Mouse (Mus musculus) liver, embryonic 16.5 days (tissue): ENCODE measurements around the gene Abce1. TPM values are rescaled to one million over a fixed set of nuclear protein-coding genes. Genes with fewer than 3 reads are reported as not detected.
"Not testable (repeated sequence)": the region's sequence is repeated elsewhere in the genome, so short reads cannot be mapped to it uniquely, and the experiment has no call there.

Experiments used
- ATAC-seq: fragments of 200-750 bp; cut with Nextera tagmentation; 2 replicates; pipeline ENCODE4 v1.8.0; 2017; ENCODE audit warnings: low read depth, mild to moderate bottlenecking, moderate number of reproducible peaks, moderate library complexity
- H3K27ac ChIP-seq: fragments of 300-500 bp; sonication (generic); 2 replicates; pipeline ENCODE4 v1.5.1; 2014; ENCODE audit warnings: mild to moderate bottlenecking, low read length
- H3K27me3 ChIP-seq: fragments of 300-500 bp; sonication (generic); 2 replicates; pipeline ENCODE4 v1.6.1; 2014; ENCODE audit warnings: low read depth, low read length, mixed read lengths; ENCODE audit not compliant: control insufficient read depth, insufficient read depth
- H3K36me3 ChIP-seq: fragments of 300-500 bp; sonication (generic); 2 replicates; pipeline ENCODE4 v1.6.1; 2014; ENCODE audit warnings: mild to moderate bottlenecking; ENCODE audit not compliant: control insufficient read depth, insufficient read depth
- H3K4me1 ChIP-seq: fragments of 300-500 bp; sonication (generic); 2 replicates; pipeline ENCODE4 v1.6.1; 2014; ENCODE audit warnings: low read depth, low read length, mixed read lengths; ENCODE audit not compliant: control insufficient read depth
- H3K4me2 ChIP-seq: fragments of 300-500 bp; sonication (generic); 2 replicates; pipeline ENCODE4 v1.6.1; 2014; ENCODE audit warnings: low read depth, low read length, mixed read lengths
- H3K4me3 ChIP-seq: fragments of 300-500 bp; sonication (generic); 2 replicates; pipeline ENCODE4 v1.5.1; 2014; ENCODE audit warnings: low read depth, mild to moderate bottlenecking, low read length
- H3K9ac ChIP-seq: fragments of 300-500 bp; sonication (generic); 2 replicates; pipeline ENCODE4 v1.6.1; 2014; ENCODE audit warnings: low read depth, low read length
- H3K9me3 ChIP-seq: fragments of 300-500 bp; sonication (generic); replicated peaks from 2 replicates; pipeline ENCODE4 v1.6.1; 2016; ENCODE audit warnings: low read length; ENCODE audit not compliant: control insufficient read depth
- whole genome bisulfite sequencing: fragments of 180-500 bp; shearing (Covaris S2); extraction: QIAGEN DNeasy Blood & Tissue Kit; methylation state at CpG from one replicate; pipeline ENCODE4 v1.1.7; 2014; ENCODE audit not compliant: insufficient replicate concordance; 5-methylcytosine and 5-hydroxymethylcytosine counted together
- polyA plus RNA-seq: library from polyadenylated mRNA; unstranded; fragments of >200 nt; fragmentation: Nextera tagmentation; extraction: Ambion mirVana; gene quantifications from 2 replicates; pipeline ENCODE4 v1.2.1, GENCODE M21; 2015

Gene Abce1
- polyA plus RNA-seq, 1 experiment from 2014 or later: 47.9 TPM

- H3K9ac ChIP-seq: no peak overlapping the region
- H3K4me2 ChIP-seq: peak overlapping the region; percentile 69
- H3K36me3 ChIP-seq: peaks cover 2% of the 10 kb centered on the region; the same call in 1 of the 2 replicates
- H3K27ac ChIP-seq: no peak overlapping the region
- H3K9me3 ChIP-seq: no peaks in the 10 kb centered on the region
- H3K4me3 ChIP-seq: no peak overlapping the region
- H3K27me3 ChIP-seq: no peaks in the 10 kb centered on the region
- H3K4me1 ChIP-seq: peaks cover 5% of the 10 kb centered on the region
- no peak for ATAC-seq
- 44% methylated on average over 6 of the region's 6 CpGs for WGBS
Observed at GRCm38 (mm10) chr8:79712676-79713075, 1.1 kb upstream of the Abce1 start.

GRCm38 (mm10) chr8:79706687-79707086 is 4.9 kb downstream of the Abce1 start:
- WGBS: 80% methylated on average over 3 of the region's 3 CpGs
- H3K36me3 ChIP-seq: peaks cover 35% of the 10 kb centered on the region

GRCm38 (mm10) chr8:79692531-79692930 is 19.0 kb downstream of the Abce1 start:
- H3K27ac ChIP-seq: no peak overlapping the region
- no peak for ATAC-seq
- H3K9me3 ChIP-seq: no peaks in the 10 kb centered on the region
- H3K4me1 ChIP-seq: no peaks in the 10 kb centered on the region
- no peak overlapping the region for H3K4me2 ChIP-seq
- H3K4me3 ChIP-seq: no peak overlapping the region
- no peak overlapping the region for H3K9ac ChIP-seq
- WGBS: 85% methylated on average over 2 of the region's 2 CpGs
- H3K27me3 ChIP-seq: no peaks in the 10 kb centered on the region
- peaks cover 21% of the 10 kb centered on the region for H3K36me3 ChIP-seq

More at GRCm38 (mm10) chr8:79706687-79707086, 4.9 kb downstream of the Abce1 start:
- Histone ChIP-seq H3K9ac (no peak overlapping the region), H3K27me3 (no peaks in the 10 kb centered on the region), H3K9me3 (no peaks in the 10 kb centered on the region), H3K27ac (no peak overlapping the region), H3K4me3 (no peak overlapping the region), H3K4me2 (no peak overlapping the region), H3K4me1 (no peaks in the 10 kb centered on the region)
- no peak for ATAC-seq

- H3K27me3 ChIP-seq, H3K4me1 ChIP-seq, H3K27ac ChIP-seq, H3K4me2 ChIP-seq, H3K9ac ChIP-seq, H3K9me3 ChIP-seq, ATAC-seq, H3K4me3 ChIP-seq: not testable (repeated sequence)
- H3K36me3 ChIP-seq: peaks cover 32% of the 10 kb centered on the region
- WGBS: 89% methylated on average over 5 of the region's 5 CpGs
Observed at GRCm38 (mm10) chr8:79685927-79686326, 25.6 kb downstream of the Abce1 start.

GRCm38 (mm10) chr8:79680965-79681364 is 30.6 kb downstream of the Abce1 start:
- Histone ChIP-seq H3K4me2 (peak overlapping the region; percentile 68), H3K27me3 (no peaks in the 10 kb centered on the region), H3K4me1 (peaks cover 4% of the 10 kb centered on the region), H3K9me3 (no peaks in the 10 kb centered on the region), H3K27ac (no peak overlapping the region), H3K9ac (peak overlapping the region; percentile 55; the same call in 1 of the 2 replicates), H3K4me3 (peak overlapping the region; percentile 63), H3K36me3 (peaks cover 12% of the 10 kb centered on the region)
- WGBS: 27% methylated on average over 2 of the region's 2 CpGs
- ATAC-seq: no peak; the same call in 1 of the 2 replicates

GRCm38 (mm10) chr8:79680555-79680954 is 31.0 kb downstream of the Abce1 start:
- Histone ChIP-seq H3K9me3 (no peaks in the 10 kb centered on the region), H3K27ac (no peak overlapping the region), H3K9ac (peak overlapping the region; percentile 55), H3K4me1 (peaks cover 4% of the 10 kb centered on the region), H3K36me3 (peaks cover 9% of the 10 kb centered on the region), H3K4me3 (peak overlapping the region; percentile 63), H3K27me3 (no peaks in the 10 kb centered on the region), H3K4me2 (peak overlapping the region; percentile 68)
- 10% methylated on average over 34 of the region's 34 CpGs for WGBS
- peak; percentile 77 for ATAC-seq

- H3K36me3 ChIP-seq, H3K4me1 ChIP-seq, H3K27me3 ChIP-seq, H3K9ac ChIP-seq, H3K9me3 ChIP-seq, ATAC-seq, H3K27ac ChIP-seq: not testable (repeated sequence)
- WGBS: 25% methylated on average over 10 of the region's 10 CpGs
- H3K4me2 ChIP-seq: peak overlapping the region; percentile 68
- peak overlapping the region; percentile 63 for H3K4me3 ChIP-seq
Observed at GRCm38 (mm10) chr8:79680083-79680482, 31.5 kb downstream of the Abce1 start.

GRCm38 (mm10) chr8:79679005-79679404 is 32.5 kb downstream of the Abce1 start:
- 15% methylated on average over 5 of the region's 5 CpGs for WGBS
- no peaks in the 10 kb centered on the region for H3K9me3 ChIP-seq
- H3K36me3 ChIP-seq: peaks cover 2% of the 10 kb centered on the region
- no peak overlapping the region for H3K27ac ChIP-seq
- no peak overlapping the region for H3K4me2 ChIP-seq
- H3K4me3 ChIP-seq: no peak overlapping the region
- ATAC-seq: no peak
- no peak overlapping the region for H3K9ac ChIP-seq
- peaks cover 4% of the 10 kb centered on the region for H3K4me1 ChIP-seq
- no peaks in the 10 kb centered on the region for H3K27me3 ChIP-seq

GRCm38 (mm10) chr8:79676461-79676860 is 35.1 kb downstream of the Abce1 start:
- H3K36me3 ChIP-seq: peaks cover 17% of the 10 kb centered on the region
- 84% methylated on average over 4 of the region's 4 CpGs for WGBS
- no peak overlapping the region for H3K4me3 ChIP-seq

More at GRCm38 (mm10) chr8:79676461-79676860, 35.1 kb downstream of the Abce1 start:
- ATAC-seq: no peak
- no peaks in the 10 kb centered on the region for H3K9me3 ChIP-seq
- H3K27ac ChIP-seq: no peak overlapping the region
- no peak overlapping the region for H3K4me2 ChIP-seq
- no peaks in the 10 kb centered on the region for H3K27me3 ChIP-seq
- no peak overlapping the region for H3K9ac ChIP-seq
- peaks cover 4% of the 10 kb centered on the region for H3K4me1 ChIP-seq
